Mouse (Mus musculus) frontal cortex, adult 2 months (tissue): ENCODE data around the gene Gm20388. TPM values are rescaled to one million over a fixed set of nuclear protein-coding genes. Genes with fewer than 3 reads are reported as not detected.

Experiments used
- DNase-seq, 2 experiments: peaks; one replicate each; pipeline ENCODE4 v3.0.0; 2022; ENCODE audit warnings: low spot score in 1 of 2; ENCODE audit errors: extremely low spot score in 1 of 2
- polyA plus RNA-seq: library from polyadenylated mRNA; depleted of rRNA; stranded (reverse); fragments of >200 nt; gene quantifications from 2 replicates; pipeline ENCODE4 v1.2.3, GENCODE M21; 2012

Gm20388 gene
- polyA plus RNA-seq, 1 experiment: 22.2 TPM

DNA sequence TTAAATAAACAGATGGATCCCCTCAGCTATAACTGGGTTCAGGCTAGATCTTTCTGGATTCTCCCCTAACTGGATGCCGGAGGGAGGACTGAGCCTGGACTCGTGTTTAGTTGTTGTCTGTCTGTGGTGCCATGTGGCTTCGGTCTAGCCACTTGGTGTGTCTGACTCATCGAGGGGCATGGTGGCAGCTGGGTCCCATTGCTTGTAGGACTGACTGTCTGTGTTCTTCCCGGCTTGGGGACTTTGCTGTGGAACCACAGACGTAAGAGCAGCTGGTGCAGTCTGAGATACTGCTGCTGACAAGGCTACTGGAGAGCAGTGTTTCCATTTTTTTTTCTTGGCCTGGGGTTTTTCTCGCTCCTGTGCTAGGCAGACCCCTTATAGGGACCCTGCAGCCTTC is 613.0 kb downstream of the Gm20388 start:
- DNase-seq: no peak

DNA sequence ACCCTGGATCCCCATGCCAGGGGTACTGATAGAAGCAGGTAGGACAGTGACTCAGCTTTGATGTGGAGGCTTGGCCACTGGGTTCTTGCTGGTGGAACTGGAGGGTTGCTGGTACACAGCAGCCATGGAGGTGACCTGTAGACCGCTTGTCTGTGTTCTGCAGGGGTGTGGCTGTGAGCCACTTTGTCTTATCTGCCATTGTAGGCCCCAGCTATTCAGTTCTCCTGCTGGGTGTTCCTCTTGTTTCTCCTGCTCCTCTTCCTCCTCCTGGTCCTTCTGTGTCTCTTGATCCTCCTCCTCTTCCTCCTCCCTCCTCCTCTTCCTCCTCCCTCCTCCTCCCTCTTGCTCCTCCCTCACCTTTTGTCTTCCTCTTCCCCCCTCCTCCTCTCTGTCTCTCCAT is 614.5 kb downstream of the Gm20388 start:
- DNase-seq: no peak

DNA sequence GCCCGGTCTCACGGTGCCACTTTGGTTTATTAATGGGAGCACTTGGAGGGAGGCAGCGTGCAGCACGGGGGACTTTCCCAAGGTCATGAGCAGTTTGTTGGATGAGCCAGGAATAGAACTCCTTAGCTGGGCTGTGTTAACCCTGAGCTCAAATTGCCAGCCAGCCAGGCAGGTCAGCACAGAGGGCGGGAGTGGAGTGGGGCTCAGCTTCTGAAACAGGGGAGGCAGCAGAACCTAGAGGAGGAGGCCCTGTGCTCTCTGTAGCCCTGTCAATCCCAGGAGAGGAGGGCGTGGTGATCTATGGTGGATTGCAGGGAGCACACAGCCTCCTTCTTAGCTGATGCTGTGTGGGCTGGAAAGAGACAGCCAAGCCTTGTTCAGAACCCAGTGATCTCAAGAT is 615.2 kb downstream of the Gm20388 start:
- no peak for DNase-seq

DNA sequence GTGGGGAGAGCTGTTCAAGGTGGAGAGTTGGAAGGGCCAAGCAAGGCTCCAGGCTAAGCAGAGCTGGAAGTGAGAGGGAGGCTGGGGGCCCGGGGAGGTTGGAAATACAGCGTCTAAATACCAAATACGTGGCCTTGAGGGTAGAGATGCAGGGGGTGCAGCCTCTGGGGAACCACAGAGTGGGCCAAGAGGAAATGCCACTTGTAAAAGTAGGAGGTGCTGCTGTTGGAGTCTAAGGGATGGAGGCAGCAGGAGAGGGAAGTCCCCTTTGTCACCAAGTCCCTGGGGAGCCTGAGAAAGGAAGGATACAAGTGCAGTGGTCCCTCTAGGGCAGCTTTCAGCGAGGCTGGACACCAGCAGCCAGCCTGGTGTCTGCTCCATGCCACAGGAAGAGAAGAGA is 615.9 kb downstream of the Gm20388 start:
- no peak for DNase-seq

DNA sequence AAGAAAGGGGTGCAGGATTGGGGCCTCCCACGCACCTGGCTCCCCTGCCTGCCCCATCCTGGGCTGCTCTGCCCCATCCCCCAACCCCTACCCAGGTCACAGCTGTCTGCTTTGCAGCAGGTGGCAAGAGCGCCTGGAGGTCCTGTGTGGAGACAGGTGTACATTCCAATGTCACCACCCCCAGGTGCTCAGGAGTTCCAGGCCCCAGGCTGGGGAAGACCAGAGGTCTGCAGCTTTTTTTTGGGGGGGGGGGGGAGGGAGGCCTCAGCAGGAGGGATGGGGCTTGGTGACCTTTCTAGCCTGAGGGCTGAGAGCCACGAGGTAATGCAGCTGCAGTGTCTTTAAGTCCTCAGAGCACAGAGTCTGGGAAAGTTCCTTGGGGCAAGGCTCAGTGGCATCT is 617.7 kb downstream of the Gm20388 start:
- DNase-seq: no peak

- DNase-seq: no peak
Observed at GRCm38 (mm10) chr8:120529226-120529625, 618.6 kb downstream of the Gm20388 start.

DNA sequence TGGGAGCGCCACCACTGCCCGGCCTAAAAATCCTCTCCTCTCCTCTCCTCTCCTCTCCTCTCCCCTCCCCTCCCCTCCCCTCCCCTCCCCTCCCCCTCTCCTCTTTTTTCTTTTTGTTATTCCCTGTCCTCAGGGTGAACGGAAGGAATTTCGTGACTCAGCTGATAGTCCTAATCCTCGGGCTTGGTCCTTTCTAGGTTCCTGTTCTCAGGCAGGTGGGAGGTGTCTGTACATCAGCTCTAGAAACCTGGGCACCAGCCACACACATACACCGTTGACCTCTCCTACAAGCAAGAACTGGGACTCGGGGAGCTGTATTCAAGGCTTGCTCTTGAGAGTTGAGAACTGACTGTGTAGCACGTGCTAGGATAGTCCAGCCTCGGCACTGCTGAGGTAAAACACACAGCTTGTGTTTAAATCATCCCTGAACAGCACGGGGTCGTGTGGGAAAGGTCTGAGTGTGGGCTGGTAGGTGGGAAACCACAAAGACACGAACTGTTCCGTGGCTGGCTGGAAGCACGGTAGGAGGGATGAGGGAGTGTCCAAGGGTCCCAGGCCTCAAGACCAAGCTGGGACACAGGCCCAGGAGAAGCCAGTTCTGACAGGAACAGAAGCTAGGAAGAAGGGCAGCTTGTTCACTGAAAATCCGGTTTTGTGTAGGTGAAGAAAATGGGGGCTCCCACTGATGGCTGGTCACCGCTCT is 620.5 kb downstream of the Gm20388 start:
- DNase-seq: no peak

DNA sequence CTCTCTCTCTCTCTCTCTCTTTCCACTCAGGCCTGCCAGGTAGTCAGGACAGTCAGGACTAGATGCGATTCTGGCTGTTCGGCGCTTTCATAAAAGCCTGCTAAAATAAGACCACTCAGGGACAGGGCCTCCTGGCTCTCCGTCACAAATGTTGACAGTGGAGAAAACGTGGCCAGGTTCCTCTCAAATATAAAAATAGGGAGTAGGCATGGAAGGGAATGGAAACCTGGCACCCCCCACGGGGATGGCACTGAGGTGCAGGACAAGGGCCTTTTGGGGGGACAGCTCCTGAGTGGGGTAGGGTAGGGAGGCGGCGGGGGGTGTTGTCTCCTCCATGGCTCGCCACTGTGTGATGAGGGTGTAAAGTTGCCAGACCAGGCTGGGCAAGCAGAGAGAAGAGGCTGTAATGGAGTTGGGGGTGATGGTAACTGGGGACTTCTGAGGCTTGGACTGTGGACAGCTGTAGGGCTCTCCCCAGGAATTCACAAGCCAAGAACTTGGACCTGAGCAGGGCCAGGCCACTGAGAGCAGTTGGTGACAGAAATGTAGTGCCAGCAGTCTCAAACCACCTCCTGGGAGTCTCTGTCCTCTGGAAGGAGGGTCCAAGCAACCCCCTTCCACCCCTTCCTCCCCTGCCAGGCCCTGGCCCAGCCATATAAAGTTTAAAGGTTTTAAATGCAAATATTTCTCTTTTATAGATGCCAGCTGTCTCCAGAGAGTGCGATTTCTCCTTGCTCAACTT is 621.3 kb downstream of the Gm20388 start:
- DNase-seq: no peak

DNA sequence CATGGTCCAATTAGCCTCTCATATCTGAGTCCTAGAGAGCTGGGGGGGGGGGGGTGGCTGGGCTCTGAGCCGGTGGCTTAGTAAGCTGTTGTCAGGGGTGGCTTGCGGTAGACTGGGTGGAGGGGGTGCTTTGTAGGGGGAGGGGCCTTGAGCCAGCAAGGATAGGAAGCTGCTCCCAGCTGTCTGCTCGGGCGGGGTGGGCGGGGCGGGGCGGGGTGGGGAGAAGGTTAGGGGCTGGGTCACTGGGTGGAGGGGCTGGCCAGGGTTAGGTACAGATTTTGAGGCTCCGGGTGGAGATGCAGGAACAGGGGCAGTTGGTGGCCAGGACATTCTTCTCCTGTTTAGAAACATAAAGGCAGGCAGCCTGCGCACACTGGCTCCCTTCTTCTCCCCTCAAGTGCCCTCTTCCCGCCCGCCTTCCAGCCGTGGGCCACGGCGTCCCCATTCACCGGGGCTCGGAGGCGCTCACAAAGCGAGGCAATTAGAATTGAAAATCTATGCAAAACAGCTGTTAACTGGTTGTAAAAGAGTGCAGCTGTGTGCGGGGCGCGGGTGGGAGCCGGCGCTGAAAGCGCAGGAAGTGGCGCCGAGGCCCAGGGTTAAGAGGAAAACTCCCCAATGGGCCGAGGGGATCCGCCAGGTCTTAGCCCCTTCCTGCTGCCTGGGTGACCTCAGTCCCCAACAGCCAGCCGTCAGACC is 622.0 kb downstream of the Gm20388 start:
- DNase-seq: peak in 1 of 2 experiments; percentile 62

- DNase-seq: no peak
Observed at GRCm38 (mm10) chr8:120533380-120533779, 622.7 kb downstream of the Gm20388 start.

DNA sequence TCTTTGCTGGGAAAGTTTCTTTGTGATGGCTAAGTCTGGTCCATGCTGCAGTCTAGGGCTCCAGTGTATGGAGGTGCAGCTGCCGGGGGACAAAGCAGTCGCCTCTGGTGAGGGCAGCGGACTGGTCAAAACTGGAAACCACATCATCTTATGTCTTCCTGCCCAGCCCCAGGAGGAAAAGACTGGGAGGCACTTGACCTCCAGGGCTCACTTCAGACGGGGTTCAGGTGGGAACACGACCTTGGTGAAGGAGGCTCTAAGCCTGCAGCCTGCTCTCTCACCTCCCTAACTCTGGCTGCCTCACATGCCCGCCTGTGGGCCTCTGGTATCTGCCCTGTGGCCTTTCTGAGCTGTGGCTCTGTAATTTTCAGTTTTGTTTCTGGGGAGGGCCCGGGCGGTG is 623.4 kb downstream of the Gm20388 start:
- DNase-seq: no peak

- peak in 1 of 2 experiments; percentile 84 for DNase-seq
Observed at GRCm38 (mm10) chr8:120534504-120535368, 624.1 kb downstream of the Gm20388 start.

- peak in 1 of 2 experiments; percentile 76 for DNase-seq
Observed at GRCm38 (mm10) chr8:120535452-120536305, 625.0 kb downstream of the Gm20388 start.

GRCm38 (mm10) chr8:120536306-120537206 is 625.9 kb downstream of the Gm20388 start:
- peak in 1 of 2 experiments; percentile 65 for DNase-seq

DNA sequence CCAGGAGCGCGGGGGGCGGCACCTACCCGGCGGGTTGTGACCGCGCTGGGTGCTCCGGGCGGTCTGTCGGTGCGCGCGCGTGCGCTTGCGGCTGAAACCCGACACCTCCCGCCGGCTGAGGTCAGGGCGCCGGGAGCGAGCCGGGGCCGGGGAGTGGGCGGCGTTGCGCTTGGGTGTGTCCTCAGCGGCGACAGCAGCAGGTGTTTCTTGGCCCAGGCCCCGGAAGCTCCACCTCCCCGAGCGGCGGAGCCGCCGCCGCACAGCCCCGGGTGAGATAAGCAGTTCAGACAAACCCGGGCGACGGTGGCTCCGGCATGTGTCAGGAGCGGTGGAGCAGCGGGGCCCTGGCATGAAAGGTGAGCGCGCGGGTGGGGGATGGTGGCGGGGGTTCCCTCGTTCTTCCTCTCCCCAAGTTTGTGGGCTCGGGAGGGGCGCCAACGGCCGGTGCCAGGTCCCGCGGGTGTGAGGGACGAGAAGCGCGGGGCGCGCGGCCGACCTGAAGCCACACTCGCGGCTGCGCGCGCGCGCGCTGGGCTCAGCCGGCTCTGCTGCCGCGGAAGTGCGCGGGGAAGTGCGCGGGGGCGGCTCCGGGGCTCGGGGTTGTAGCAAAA is 626.7 kb downstream of the Gm20388 start:
- peak in 1 of 2 experiments; percentile 48 for DNase-seq

DNA sequence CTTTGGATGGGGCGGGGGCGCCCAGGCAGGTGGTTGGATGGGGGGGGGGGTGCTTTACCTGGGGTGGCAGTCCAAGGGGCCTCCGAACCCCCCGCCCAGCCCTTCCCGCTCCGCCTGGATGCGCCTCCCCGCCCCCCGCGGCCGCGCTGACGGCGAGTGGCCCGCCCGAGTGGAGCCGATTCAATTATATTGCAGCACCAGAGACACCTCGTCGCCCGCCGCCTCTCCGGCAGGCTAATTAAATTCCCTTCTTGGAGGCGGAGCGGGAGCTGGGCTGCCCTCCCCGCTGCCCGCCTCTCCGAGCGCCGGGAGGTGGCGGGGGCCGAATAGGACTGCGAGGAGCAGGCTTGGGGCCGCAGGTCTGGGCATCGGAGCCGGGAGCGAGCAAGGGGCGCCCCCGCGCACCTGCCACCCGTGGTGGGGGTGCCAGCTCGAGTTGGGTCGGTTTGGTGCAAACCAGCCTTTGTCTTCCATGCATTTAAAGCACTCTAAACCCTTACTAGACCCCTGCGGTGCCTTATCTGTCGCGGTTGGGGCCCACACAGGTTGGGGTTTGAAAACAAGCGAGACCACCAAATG is 627.3 kb downstream of the Gm20388 start:
- peak in 1 of 2 experiments; percentile 70 for DNase-seq

GRCm38 (mm10) chr8:120538397-120539240 is 628.0 kb downstream of the Gm20388 start:
- DNase-seq: peak in 1 of 2 experiments; percentile 78
